Mouse (Mus musculus): ENCODE measurements around the gene Optn. TPM values are rescaled to one million over a fixed set of nuclear protein-coding genes. Genes with fewer than 3 reads are reported as not detected.

The Optn gene
- 2.6 TPM for total RNA-seq (2023)

DNA sequence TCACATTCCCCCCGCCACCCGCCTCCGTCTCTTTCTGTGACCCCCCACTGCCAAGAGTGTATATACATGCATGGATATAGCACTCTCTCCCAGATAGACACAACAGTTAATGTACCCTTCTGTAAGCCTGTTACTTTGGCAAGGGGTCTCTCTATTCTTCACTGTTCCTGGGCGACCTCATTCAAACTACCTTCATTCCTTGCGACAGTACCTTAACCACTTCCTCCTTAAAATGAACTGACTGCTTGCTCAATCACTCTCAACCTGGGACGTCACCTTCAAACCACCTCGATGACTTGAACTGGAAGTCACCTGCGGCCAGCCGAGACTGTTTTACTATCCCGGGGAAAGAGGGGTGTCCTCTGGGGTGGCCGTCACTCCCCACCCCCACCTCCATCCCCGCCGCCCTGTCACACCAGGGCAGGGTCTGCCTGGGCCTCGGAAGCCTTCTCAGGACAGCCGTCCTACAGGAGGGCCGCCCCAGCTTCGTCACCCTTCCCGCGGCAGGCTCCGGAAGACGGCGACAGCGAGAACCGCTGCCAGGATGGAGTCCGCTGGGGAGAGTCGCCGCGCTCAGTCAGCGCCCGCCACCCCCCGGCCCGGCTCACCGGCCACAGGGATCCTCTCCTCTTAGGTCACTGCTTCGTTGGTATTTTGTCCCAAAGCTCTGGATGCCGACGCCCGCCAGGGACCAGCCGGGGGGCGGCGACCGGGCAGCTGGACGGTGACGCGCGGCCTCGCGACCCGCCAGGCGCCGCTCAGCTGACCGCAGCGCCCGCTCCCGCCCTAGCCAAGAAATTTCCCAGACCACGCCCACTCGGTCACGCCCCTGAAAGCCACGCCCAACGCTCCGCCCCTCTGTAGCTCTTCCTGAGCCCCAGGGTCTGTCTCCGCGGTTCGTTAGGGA is at the start of gene Optn:
Gene Optn, minus strand, starts transcription at position 753 of the 907 bp plus-strand sequence.

GRCm38 (mm10) chr2:5012491-5013324 is 51.1 kb downstream of the Optn start, which contains the start of gene Mcm10:
Gene Mcm10, minus strand, starts transcription at chr2:5012791.

DNA sequence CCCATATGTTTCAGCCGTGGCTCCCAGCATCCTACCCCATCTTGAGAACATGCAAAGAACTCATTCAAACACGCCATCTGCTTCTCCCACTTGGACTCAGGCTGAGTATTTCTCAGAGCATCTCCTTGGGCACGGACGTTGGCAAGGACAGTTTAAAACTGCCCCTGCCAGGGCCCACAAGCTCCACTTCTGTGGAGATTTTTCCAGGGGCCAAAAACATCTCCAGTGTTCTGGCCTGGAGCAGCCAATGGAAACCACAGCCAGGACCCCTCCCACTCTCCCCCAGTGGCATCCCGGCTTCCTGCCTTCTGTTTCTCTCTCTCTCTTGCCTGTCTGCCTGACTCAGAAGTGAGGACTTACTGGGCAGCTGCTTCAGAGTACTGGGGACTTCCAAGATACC is 88.0 kb downstream of the Optn start, which contains the start of gene Ucma:
Gene Ucma, plus strand, starts transcription at position 316 of the 400 bp plus-strand sequence.

Other genes with a start within 250 kb of the Optn start
- 28.3 TPM for gene Sephs1, start 182.5 kb downstream of the Optn start, total RNA-seq (2023)
- 26.3 TPM for gene Phyh, start 145.0 kb downstream of the Optn start, total RNA-seq (2023)
- gene Ucma, start 87.9 kb downstream of the Optn start, total RNA-seq (2023), result not detected
- gene Mcm10, start 51.3 kb downstream of the Optn start, total RNA-seq (2023), result 0.64 TPM
- gene Ccdc3, start 73.7 kb upstream of the Optn start, total RNA-seq (2023), result not detected